Mouse (Mus musculus): Measurements from ENCODE around the gene Rmi1.

GRCm38 (mm10) chr13:58364353-58365175, 37.5 kb upstream of the Rmi1 start:
- TF ChIP-seq POLR2A (IDR thresholded peaks at IDR 0.05; ENCODE audit: insufficient read depth, low read length): no peak
- TF ChIP-seq CTCF (IDR thresholded peaks at IDR 0.05; ENCODE audit: low read depth, low read length): no peak

Data from ES-Bruce4 (cell line).